Mouse (Mus musculus) bone marrow, adult 2 months (tissue): ENCODE data around the gene Rcsd1.

Experiments
- CTCF ChIP-seq: fragments of 200-500 bp; IDR thresholded peaks from 2 replicates; pipeline ENCODE4 v1.5.1; 2011; ENCODE audit warnings: low read length, control low read depth; ENCODE audit not compliant: control insufficient read depth, insufficient read depth
- POLR2A ChIP-seq: fragments of 200-500 bp; IDR thresholded peaks from 2 replicates; pipeline ENCODE4 v1.6.1; 2011; ENCODE audit warnings: low read depth, mild to moderate bottlenecking, control low read depth, low read length, borderline replicate concordance; ENCODE audit not compliant: control insufficient read depth

DNA sequence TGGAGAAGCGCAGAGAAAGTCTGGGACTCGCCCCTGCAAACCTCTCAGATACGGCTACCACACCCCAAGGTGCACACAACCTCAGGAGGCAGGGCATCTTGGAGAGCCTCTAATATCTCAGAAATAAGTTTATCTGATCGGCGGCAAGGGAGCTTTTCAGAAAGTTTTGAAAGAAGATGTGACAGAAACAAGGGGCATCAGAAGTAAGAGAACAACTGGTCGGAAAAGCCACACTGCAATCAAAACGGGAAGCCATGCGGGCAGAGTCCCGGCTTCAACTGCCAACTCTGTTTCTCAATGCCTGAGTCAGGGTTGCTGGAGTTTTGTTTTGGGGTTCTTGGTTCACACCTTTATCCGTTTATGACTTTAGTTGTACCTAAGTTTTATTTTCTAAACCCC is 2.3 kb downstream of the Rcsd1 start:
- no peak for TF ChIP-seq POLR2A
- TF ChIP-seq CTCF: no peak
